Mouse (Mus musculus) spleen, adult 18-20 months (tissue): ENCODE data around the gene Npepps.
"Not testable (repeated sequence)": the region's sequence is repeated elsewhere in the genome, so short reads cannot be mapped to it uniquely, and the experiment has no call there.

Experiments
- DNase-seq, 2 experiments: peaks; one replicate each; pipeline ENCODE4 v3.0.0; 2022; ENCODE audit warnings: mixed read lengths in 2 of 2

The Npepps gene

GRCm38 (mm10) chr11:97280216-97280861 is at the start of gene Npepps:
Gene Npepps (minus strand): TSS chr11:97280638.
- DNase-seq, result peak; percentile 70 to 75

- DNase-seq, result peak; percentile 21 to 58
Observed at GRCm38 (mm10) chr11:97328148-97328547, 47.7 kb upstream of the Npepps start.

GRCm38 (mm10) chr11:97325224-97325623 is 44.8 kb upstream of the Npepps start:
- no peak for DNase-seq

- not testable (repeated sequence) for DNase-seq
Observed at GRCm38 (mm10) chr11:97321894-97322600, 41.6 kb upstream of the Npepps start.

- DNase-seq, result no peak
Observed at GRCm38 (mm10) chr11:97321197-97321596, 40.8 kb upstream of the Npepps start.

- peak; percentile 97 to 99 for DNase-seq
Observed at GRCm38 (mm10) chr11:97315504-97316503, 35.4 kb upstream of the Npepps start, which contains the start of gene Mrpl45. Gene Mrpl45 (plus strand): TSS chr11:97315716.

- DNase-seq, result no peak
Observed at GRCm38 (mm10) chr11:97314751-97315503, 34.5 kb upstream of the Npepps start.

GRCm38 (mm10) chr11:97314110-97314509 is 33.7 kb upstream of the Npepps start:
- no peak for DNase-seq

- not testable (repeated sequence) for DNase-seq
Observed at GRCm38 (mm10) chr11:97312871-97313270, 32.4 kb upstream of the Npepps start.

- no peak for DNase-seq
Observed at GRCm38 (mm10) chr11:97310895-97311631, 30.6 kb upstream of the Npepps start.

GRCm38 (mm10) chr11:97309911-97310571 is 29.6 kb upstream of the Npepps start:
- DNase-seq, result peak; percentile 28 to 53

- DNase-seq, result peak in 1 of 2 experiments; percentile 29
Observed at GRCm38 (mm10) chr11:97309451-97309836, 29.0 kb upstream of the Npepps start.

GRCm38 (mm10) chr11:97308806-97309450 is 28.5 kb upstream of the Npepps start:
- no peak for DNase-seq

- no peak for DNase-seq
Observed at GRCm38 (mm10) chr11:97307294-97308069, 27.0 kb upstream of the Npepps start.

- DNase-seq, result no peak
Observed at GRCm38 (mm10) chr11:97304631-97305030, 24.2 kb upstream of the Npepps start.

GRCm38 (mm10) chr11:97302231-97302781 is 21.9 kb upstream of the Npepps start:
- DNase-seq, result no peak

GRCm38 (mm10) chr11:97301406-97301805 is 21.0 kb upstream of the Npepps start:
- no peak for DNase-seq

- no peak for DNase-seq
Observed at GRCm38 (mm10) chr11:97299939-97300338, 19.5 kb upstream of the Npepps start.

GRCm38 (mm10) chr11:97296542-97296941 is 16.1 kb upstream of the Npepps start:
- DNase-seq, result no peak
